Mouse (Mus musculus): ENCODE measurements around the gene Wnt8b. TPM values are rescaled to one million over a fixed set of nuclear protein-coding genes. Genes with fewer than 3 reads are reported as not detected.

The Wnt8b gene
- polyA plus RNA-seq, 1 experiment from 2014 or later, result 4.0 TPM

DNA sequence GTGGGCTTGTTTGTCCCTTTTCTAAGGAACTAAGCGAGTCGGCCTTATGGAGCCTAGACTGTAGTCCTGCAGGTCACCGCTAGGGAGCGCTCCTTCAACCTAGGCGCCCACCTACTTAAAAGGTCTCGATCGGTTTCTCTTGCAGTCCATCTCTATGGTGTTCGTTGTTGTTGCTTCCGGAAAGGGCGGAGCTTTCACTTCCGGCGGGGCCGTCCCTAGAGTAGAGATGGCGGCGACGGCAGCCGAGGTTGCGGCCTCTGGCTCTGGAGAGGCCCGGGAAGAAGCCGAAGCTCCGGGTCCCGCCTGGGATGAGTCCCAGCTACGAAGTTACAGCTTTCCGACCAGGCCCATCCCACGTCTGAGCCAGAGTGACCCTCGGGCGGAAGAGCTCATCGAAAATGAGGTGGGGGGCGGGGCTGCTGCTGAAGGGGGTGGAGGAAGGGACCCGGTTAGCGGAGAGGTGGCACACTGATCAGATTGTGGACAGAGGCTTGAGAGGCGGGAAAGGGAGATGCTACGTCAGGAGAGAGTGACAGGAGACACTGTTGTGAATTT is 69.5 kb downstream of the Wnt8b start, which contains the start of gene Hif1an:
Gene Hif1an (plus strand): TSS at position 199 of the 555 bp plus-strand sequence.
- H3K4me1 ChIP-seq (ENCODE audit: control insufficient read depth, insufficient read depth, low read length), result peaks cover 12% of the 10 kb centered on the region
- WGBS, result under 1% methylated on average over 33 of the region's 33 CpGs
- peak within 1 kb of the TSS; percentile 88 for H3K9ac ChIP-seq (ENCODE audit: low read length)

More for the DNA sequence above, 69.5 kb downstream of the Wnt8b start, which contains the start of gene Hif1an:
- H3K4me2 ChIP-seq (ENCODE audit: low read length), result peak within 1 kb of the TSS; percentile 65
- H3K9me3 ChIP-seq (replicated peaks; ENCODE audit: control insufficient read depth, low read length), result no peaks in the 10 kb centered on the region
- no peaks in the 10 kb centered on the region for H3K27me3 ChIP-seq (replicated peaks; ENCODE audit: control insufficient read depth, insufficient read depth, low read length)
- H3K4me3 ChIP-seq (ENCODE audit: low read depth, low read length), result peak within 1 kb of the TSS; percentile 79
- H3K27ac ChIP-seq (ENCODE audit: low read depth, low read length), result peak within 1 kb of the TSS; percentile 76
- peak; percentile 99 for ATAC-seq
- peak; percentile 98 for DNase-seq (ENCODE audit: low spot score)
- H3K36me3 ChIP-seq (ENCODE audit: control insufficient read depth, insufficient read depth, low read length), result peaks cover 37% of the 10 kb centered on the region

Other genes with a start within 250 kb of the Wnt8b start
- 220 and 266 TPM in 2 replicates for gene Scd2, start 199.8 kb upstream of the Wnt8b start, polyA plus RNA-seq (2014; fragmentation: Nextera tagmentation; extraction: Ambion mirVana)
- gene Scd4, start 160.4 kb upstream of the Wnt8b start, polyA plus RNA-seq (2014; fragmentation: Nextera tagmentation; extraction: Ambion mirVana), result 0.10 and 0.42 TPM in 2 replicates
- gene Scd1, start 85.6 kb upstream of the Wnt8b start, polyA plus RNA-seq (2014; fragmentation: Nextera tagmentation; extraction: Ambion mirVana), result 2.8 and 3.4 TPM in 2 replicates
- 0.10 and 0.17 TPM in 2 replicates for gene Sec31b, start 52.4 kb downstream of the Wnt8b start, polyA plus RNA-seq (2014; fragmentation: Nextera tagmentation; extraction: Ambion mirVana)
- gene Gm20538, start 59.4 kb downstream of the Wnt8b start, polyA plus RNA-seq (2014; fragmentation: Nextera tagmentation; extraction: Ambion mirVana), result not detected in 2 replicates
- gene Ndufb8, start 62.0 kb downstream of the Wnt8b start, polyA plus RNA-seq (2014; fragmentation: Nextera tagmentation; extraction: Ambion mirVana), result 509 and 616 TPM in 2 replicates
- gene Hif1an, start 69.4 kb downstream of the Wnt8b start, polyA plus RNA-seq (2014; fragmentation: Nextera tagmentation; extraction: Ambion mirVana), result 16.1 and 21.1 TPM in 2 replicates

Data from forebrain, embryonic 14.5 days (tissue).